Mouse (Mus musculus) small intestine, adult 2 months (tissue): ENCODE measurements around the gene Fxn.

ENCODE experiments used
- CTCF ChIP-seq: fragments of 200-500 bp; IDR thresholded peaks from 2 replicates; pipeline ENCODE4 v1.5.1; 2012; ENCODE audit warnings: low read depth, mild to moderate bottlenecking, control low read depth, inconsistent platforms, low read length, moderate library complexity, mixed read lengths; ENCODE audit not compliant: insufficient replicate concordance, insufficient read length; ENCODE audit errors: extremely low read depth
- POLR2A ChIP-seq: fragments of 200-500 bp; IDR thresholded peaks from 2 replicates; pipeline ENCODE4 v1.6.1; 2012; ENCODE audit warnings: low read depth, mild to moderate bottlenecking, control low read depth, inconsistent platforms, low read length, moderate library complexity

DNA sequence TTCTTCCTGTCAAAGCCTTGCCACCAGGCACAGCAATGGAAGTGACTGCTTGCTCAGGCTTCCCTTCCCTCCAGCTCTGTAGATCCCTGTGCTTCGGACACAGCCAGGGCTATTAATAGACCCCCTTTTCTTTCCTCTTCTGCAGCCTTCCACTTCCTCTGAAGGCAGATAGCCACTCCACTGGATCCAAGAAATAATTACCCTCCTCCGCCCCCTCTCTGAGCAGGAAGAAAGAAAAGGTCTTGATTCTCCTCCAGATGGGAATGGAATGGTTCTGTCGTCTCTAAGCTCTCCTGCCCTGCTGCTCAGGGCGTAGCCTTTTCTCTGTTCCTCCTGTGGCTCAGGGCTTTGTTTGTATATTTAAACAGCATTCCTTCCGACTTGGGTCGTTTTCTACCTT, 28.5 kb downstream of the Fxn start:
- TF ChIP-seq POLR2A (no peak), CTCF (no peak)
